Mouse (Mus musculus): ENCODE data around the gene Sds. TPM values are rescaled to one million over a fixed set of nuclear protein-coding genes. Genes with fewer than 3 reads are reported as not detected.
"Not testable (repeated sequence)": the region's sequence is repeated elsewhere in the genome, so short reads cannot be mapped to it uniquely, and the experiment has no call there.

Gene Sds
- polyA plus RNA-seq, 1 experiment = 0.21 TPM

GRCm38 (mm10) chr5:120497071-120497470 lies 20.7 kb downstream of the Sds start:
- H3K27ac ChIP-seq (ENCODE audit: insufficient read depth, low read length) = no peak overlapping the region
- H3K4me1 ChIP-seq (ENCODE audit: control insufficient read depth, insufficient read depth, low read length) = peaks cover 3% of the 10 kb centered on the region; the same call in 1 of the 2 replicates
- TF ChIP-seq CTCF (IDR thresholded peaks at IDR 0.05; ENCODE audit: extremely low read depth, insufficient read depth, low read length) (no peak), POLR2A (IDR thresholded peaks at IDR 0.05; ENCODE audit: extremely low read depth, insufficient read depth, low read length) (no peak)
- no peak overlapping the region for H3K4me3 ChIP-seq (ENCODE audit: insufficient read depth, low read length)

- no peak for TF ChIP-seq CTCF (IDR thresholded peaks at IDR 0.05; ENCODE audit: extremely low read depth, insufficient read depth, low read length)
- no peak for TF ChIP-seq POLR2A (IDR thresholded peaks at IDR 0.05; ENCODE audit: extremely low read depth, insufficient read depth, low read length)
- Histone ChIP-seq H3K27ac (ENCODE audit: insufficient read depth, low read length) (no peak overlapping the region), H3K4me3 (ENCODE audit: insufficient read depth, low read length) (no peak overlapping the region), H3K4me1 (ENCODE audit: control insufficient read depth, insufficient read depth, low read length) (peaks cover 3% of the 10 kb centered on the region; the same call in 1 of the 2 replicates)
Observed at GRCm38 (mm10) chr5:120499202-120499601, 22.9 kb downstream of the Sds start.

GRCm38 (mm10) chr5:120500609-120501008 lies 24.3 kb downstream of the Sds start:
- not testable (repeated sequence) for H3K27ac ChIP-seq (ENCODE audit: insufficient read depth, low read length); H3K4me3 ChIP-seq (ENCODE audit: insufficient read depth, low read length); H3K4me1 ChIP-seq (ENCODE audit: control insufficient read depth, insufficient read depth, low read length)

GRCm38 (mm10) chr5:120502147-120502621 lies 25.9 kb downstream of the Sds start:
- no peak for TF ChIP-seq POLR2A (IDR thresholded peaks at IDR 0.05; ENCODE audit: extremely low read depth, insufficient read depth, low read length)
- no peak for TF ChIP-seq CTCF (IDR thresholded peaks at IDR 0.05; ENCODE audit: extremely low read depth, insufficient read depth, low read length)
- Histone ChIP-seq H3K4me1 (ENCODE audit: control insufficient read depth, insufficient read depth, low read length) (no peaks in the 10 kb centered on the region), H3K4me3 (ENCODE audit: insufficient read depth, low read length) (peak overlapping the region; percentile 73), H3K27ac (ENCODE audit: insufficient read depth, low read length) (0 out of 2 replicates have a peak overlapping the region, but pooled peaks have one; percentile 59)

- TF ChIP-seq CTCF (IDR thresholded peaks at IDR 0.05; ENCODE audit: extremely low read depth, insufficient read depth, low read length) (no peak), POLR2A (IDR thresholded peaks at IDR 0.05; ENCODE audit: extremely low read depth, insufficient read depth, low read length) (no peak)
- Histone ChIP-seq H3K27ac (ENCODE audit: insufficient read depth, low read length) (peak overlapping the region; percentile 59), H3K4me1 (ENCODE audit: control insufficient read depth, insufficient read depth, low read length) (no peaks in the 10 kb centered on the region), H3K4me3 (ENCODE audit: insufficient read depth, low read length) (peak overlapping the region; percentile 73)
Observed at GRCm38 (mm10) chr5:120502675-120503143, 26.4 kb downstream of the Sds start.

- TF ChIP-seq POLR2A (IDR thresholded peaks at IDR 0.05; ENCODE audit: extremely low read depth, insufficient read depth, low read length) (0 out of 2 replicates have a peak, but pooled peaks have one; percentile 30), CTCF (IDR thresholded peaks at IDR 0.05; ENCODE audit: extremely low read depth, insufficient read depth, low read length) (no peak)
- Histone ChIP-seq H3K27ac (ENCODE audit: insufficient read depth, low read length) (peak within 1 kb of the TSS; percentile 59), H3K4me1 (ENCODE audit: control insufficient read depth, insufficient read depth, low read length) (no peaks in the 10 kb centered on the region), H3K4me3 (ENCODE audit: insufficient read depth, low read length) (peak within 1 kb of the TSS; percentile 73)
Observed at GRCm38 (mm10) chr5:120503144-120503795, 26.9 kb downstream of the Sds start, which contains the start of gene Plbd2. TSS of gene Plbd2 (minus strand) at chr5:120503625.

GRCm38 (mm10) chr5:120505368-120505767 lies 29.0 kb downstream of the Sds start:
- no peak overlapping the region for H3K27ac ChIP-seq (ENCODE audit: insufficient read depth, low read length)
- no peak overlapping the region for H3K4me3 ChIP-seq (ENCODE audit: insufficient read depth, low read length)
- no peaks in the 10 kb centered on the region for H3K4me1 ChIP-seq (ENCODE audit: control insufficient read depth, insufficient read depth, low read length)
- TF ChIP-seq POLR2A (IDR thresholded peaks at IDR 0.05; ENCODE audit: extremely low read depth, insufficient read depth, low read length) (no peak), CTCF (IDR thresholded peaks at IDR 0.05; ENCODE audit: extremely low read depth, insufficient read depth, low read length) (peak; percentile 76)

GRCm38 (mm10) chr5:120505781-120506180 lies 29.5 kb downstream of the Sds start:
- H3K4me3 ChIP-seq (ENCODE audit: insufficient read depth, low read length) = no peak overlapping the region
- no peak overlapping the region for H3K27ac ChIP-seq (ENCODE audit: insufficient read depth, low read length)

GRCm38 (mm10) chr5:120506490-120506889 lies 30.2 kb downstream of the Sds start:
- H3K27ac ChIP-seq (ENCODE audit: insufficient read depth, low read length) = no peak overlapping the region
- no peak for TF ChIP-seq CTCF (IDR thresholded peaks at IDR 0.05; ENCODE audit: extremely low read depth, insufficient read depth, low read length)
- TF ChIP-seq POLR2A (IDR thresholded peaks at IDR 0.05; ENCODE audit: extremely low read depth, insufficient read depth, low read length) = no peak
- H3K4me1 ChIP-seq (ENCODE audit: control insufficient read depth, insufficient read depth, low read length) = no peaks in the 10 kb centered on the region
- no peak overlapping the region for H3K4me3 ChIP-seq (ENCODE audit: insufficient read depth, low read length)

More at GRCm38 (mm10) chr5:120505781-120506180, 29.5 kb downstream of the Sds start:
- no peaks in the 10 kb centered on the region for H3K4me1 ChIP-seq (ENCODE audit: control insufficient read depth, insufficient read depth, low read length)
- TF ChIP-seq CTCF (IDR thresholded peaks at IDR 0.05; ENCODE audit: extremely low read depth, insufficient read depth, low read length) (no peak), POLR2A (IDR thresholded peaks at IDR 0.05; ENCODE audit: extremely low read depth, insufficient read depth, low read length) (no peak)

GRCm38 (mm10) chr5:120507311-120507710 lies 31.0 kb downstream of the Sds start:
- no peaks in the 10 kb centered on the region for H3K4me1 ChIP-seq (ENCODE audit: control insufficient read depth, insufficient read depth, low read length)
- H3K27ac ChIP-seq (ENCODE audit: insufficient read depth, low read length) = no peak overlapping the region
- TF ChIP-seq CTCF (IDR thresholded peaks at IDR 0.05; ENCODE audit: extremely low read depth, insufficient read depth, low read length) = no peak
- TF ChIP-seq POLR2A (IDR thresholded peaks at IDR 0.05; ENCODE audit: extremely low read depth, insufficient read depth, low read length) = no peak
- no peak overlapping the region for H3K4me3 ChIP-seq (ENCODE audit: insufficient read depth, low read length)
